Mouse (Mus musculus) urinary bladder, adult 2 months (tissue): ENCODE results near the gene Spata2l. TPM values are rescaled to one million over a fixed set of nuclear protein-coding genes. Genes with fewer than 3 reads are reported as not detected.
"Not testable (repeated sequence)": the region's sequence is repeated elsewhere in the genome, so short reads cannot be mapped to it uniquely, and the experiment has no call there.

Source experiments
- DNase-seq: peaks from one replicate; pipeline ENCODE4 v3.0.0; 2022; ENCODE audit warnings: low spot score
- polyA plus RNA-seq: library from polyadenylated mRNA; depleted of rRNA; stranded (reverse); fragments of >200 nt; gene quantifications from 2 replicates; pipeline ENCODE4 v1.2.3, GENCODE M21; 2012; rRNA removed

Gene Spata2l
- polyA plus RNA-seq, 1 experiment = 4.3 TPM

DNA sequence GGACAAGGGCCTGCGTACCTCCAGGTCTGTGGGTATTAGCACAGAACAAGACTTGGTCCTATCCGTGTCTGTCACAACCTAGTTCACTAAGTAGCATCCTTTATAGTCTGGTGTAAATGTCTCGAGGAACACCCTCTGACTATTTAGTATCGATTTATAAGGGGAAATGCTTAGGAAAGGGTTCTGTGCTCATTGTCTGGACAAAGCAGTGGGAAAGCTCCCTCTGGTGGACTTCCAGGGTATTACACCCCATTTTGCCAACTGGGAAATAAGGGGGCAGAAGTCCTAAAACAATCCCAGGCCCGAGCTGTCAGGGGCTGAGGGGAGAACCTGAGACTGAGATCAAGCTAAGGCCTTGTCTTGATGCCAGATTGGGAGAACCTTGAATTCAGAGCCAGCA, 33.7 kb downstream of the Spata2l start:
- no peak for DNase-seq

DNA sequence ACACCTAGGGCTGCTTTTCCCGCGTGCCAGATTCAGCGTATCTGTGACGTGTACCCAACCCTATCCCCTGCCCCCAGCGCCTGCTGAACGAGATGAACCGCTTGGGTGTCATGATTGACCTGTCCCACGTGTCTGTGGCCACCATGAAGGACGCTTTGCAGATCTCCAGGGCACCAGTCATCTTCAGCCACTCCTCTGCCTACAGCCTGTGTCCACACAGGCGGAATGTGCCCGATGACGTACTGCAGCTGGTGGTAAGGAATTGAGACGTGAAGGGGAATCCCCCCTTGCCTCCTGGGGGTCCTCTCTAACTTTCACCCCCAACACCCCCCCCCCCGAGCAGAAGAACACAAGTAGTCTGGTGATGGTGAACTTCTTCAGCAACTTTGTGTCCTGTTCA, 36.2 kb downstream of the Spata2l start:
- no peak for DNase-seq

DNA sequence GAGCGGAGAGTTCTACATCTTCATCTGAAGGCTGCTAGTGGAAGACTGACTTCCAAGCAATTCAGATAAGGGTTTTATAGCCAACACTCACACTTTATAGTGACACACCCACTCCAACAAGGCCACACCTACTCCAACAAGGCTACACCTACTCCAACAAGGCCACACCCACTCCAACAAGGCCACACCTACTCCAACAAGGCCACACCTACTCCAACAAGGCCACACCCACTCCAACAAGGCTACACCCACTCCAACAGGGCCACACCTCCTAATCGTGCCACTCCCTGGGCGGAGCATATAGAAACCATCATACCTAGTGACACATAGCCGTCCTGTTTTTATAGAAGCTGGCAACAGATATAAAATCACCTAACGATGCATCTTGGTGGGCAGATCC, 39.0 kb downstream of the Spata2l start:
- DNase-seq = not testable (repeated sequence)

DNA sequence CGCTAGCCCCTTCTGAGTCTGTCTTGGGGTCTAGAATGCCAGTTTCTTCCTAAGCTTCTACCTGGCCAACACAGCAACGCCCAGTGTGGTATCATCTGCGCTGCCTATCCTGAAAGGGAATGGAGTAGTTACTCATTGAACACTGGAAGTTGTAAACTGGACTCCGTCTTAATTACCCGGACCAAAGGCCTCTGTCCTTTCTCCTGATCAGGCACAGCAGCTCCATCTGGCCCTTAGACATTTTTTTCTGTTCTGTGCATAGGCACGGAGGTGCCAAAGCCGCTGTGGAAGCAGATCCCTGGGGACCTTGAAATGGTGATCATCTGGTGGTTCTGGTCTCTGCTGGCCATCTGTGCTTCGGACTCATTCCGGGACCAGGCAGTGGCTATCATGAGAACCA, 42.3 kb downstream of the Spata2l start:
- DNase-seq = no peak

DNA sequence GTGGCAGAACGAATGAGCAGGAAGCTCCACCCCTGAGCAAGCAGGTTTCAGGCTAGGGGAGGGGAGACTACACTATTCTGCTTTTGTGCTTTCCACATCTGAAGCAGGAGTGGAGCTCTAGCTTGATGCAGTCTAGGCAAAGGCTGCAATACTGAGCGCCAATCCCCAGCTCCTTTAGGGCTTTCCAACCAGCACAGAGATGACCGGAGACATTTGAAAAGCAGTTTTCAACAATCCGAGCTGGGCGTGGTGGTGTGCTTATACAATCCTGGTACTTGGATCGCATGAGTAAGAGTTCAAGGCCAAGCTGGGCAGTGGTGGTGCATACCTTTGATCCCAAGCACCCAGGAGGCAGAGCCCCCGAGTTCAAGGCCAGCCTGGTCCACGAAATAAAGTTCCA, 44.1 kb downstream of the Spata2l start:
- DNase-seq = no peak

DNA sequence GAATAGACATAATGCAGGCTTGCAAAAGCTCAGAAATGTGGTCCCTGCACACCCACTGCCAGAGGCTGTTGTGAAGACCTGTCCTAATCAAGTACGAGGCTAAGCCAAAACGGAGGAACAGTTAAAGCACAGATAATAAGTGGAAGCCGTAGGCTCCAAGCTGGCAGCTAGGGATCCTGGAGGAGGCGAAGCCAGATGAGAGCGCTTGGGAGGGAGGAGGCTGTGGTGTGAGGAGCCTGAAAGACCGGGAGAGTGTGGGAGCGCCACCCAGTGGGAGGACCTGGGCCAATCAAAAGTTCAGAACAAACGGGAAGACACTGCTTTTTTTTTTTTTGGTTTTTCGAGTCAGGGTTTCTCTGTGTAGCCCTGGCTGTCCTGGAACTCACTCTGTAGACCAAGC, 45.4 kb downstream of the Spata2l start:
- DNase-seq = no peak

DNA sequence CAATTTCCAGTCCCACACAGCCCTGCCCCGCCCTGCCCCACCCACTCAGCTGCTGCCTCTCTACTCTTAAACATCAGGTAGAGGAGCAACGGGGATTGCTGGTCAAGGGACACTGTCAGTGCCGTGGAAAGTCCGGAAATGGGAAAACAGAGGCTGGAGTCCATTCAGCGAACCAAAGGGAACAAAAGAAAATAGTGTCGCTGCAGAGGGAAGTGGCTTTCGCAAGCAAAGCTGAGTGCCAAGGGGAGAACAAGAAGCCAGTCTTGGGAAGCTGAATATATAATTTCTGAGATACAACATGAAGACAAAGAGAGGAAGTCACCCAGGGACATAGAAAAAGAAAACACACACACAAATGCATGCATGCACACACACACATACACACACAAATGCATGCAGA, 47.2 kb downstream of the Spata2l start:
- DNase-seq = no peak

DNA sequence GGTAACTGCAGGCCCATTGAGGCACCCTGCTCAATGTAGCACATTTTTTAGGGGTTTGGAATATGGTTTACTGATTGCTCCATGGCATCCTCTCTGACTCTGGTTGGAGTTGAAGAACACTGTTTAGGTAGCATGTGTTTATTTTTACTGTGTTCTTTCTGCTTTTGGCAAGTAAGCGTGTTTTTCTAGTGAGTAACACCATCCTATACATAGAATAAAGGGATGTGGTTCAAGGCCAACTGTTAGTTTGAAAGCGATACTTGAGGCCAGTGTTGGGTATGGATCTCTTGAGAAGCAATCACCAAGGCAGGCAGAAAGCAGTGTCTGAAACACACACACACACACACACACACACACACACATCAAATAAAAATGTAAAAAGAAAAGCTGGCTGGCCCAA, 48.0 kb downstream of the Spata2l start:
- no peak for DNase-seq

DNA sequence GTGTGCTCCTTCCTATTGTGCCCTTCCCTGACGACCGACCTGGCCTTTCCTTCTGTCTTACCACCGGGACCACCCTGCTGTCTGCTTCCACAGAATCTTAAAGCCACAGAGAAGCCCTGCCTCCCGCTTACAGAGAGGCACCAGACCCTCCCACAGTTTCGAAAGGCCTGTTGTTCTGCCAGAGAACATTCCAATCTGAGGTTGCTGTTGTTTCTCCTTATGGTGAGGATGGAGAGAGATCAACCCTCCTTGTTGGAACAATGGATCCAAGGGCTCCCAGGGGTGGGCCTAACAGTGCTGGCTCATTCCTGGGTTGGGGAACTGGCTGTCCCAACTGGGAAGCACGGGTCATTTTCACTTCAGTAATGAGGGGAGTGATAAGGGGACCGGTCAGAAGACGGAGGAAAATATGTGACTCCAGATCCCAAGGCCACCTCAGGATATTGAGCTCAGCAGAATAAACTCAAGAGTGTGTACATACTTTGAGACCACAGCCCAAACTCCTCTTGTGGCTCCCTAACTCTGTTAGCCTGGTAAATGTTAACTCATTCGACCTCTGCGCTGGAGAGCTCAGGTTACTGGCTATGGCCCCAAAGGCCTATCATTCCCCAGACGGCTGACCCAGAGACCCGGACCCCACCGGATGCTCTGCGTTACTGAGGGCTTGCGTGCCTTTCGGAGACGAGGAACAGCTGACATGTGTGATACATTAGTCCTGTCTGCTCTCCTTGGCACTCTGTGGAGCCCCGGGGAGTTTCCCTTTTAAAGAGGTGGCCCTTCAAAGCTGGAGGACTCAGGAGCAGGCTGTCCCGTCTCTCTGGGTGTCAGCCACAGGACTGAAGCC, 50.2 kb downstream of the Spata2l start, which contains the start of gene Dpep1:
Gene Dpep1, plus strand, starts transcription at position 677 of the 844 bp plus-strand sequence.
- DNase-seq = no peak

DNA sequence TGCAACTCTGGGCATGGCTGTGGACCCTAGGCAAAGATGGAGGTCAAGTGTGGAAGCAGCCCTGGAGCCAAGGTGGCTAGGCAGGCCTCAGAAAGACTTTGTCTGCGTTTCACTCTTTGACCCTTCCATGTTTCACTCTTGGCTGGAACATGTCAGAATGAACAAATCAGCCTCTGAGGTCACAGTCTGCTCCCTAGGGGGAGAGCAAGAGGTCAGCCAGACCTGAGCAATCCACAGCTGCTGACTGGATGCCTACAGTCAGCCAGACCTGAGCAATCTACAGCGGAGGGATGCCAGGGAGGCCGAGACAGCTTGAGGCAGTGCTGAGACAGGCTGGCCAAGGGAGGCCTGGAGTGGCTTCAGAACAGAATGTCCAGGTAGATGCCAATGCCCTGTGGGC, 54.6 kb downstream of the Spata2l start:
- DNase-seq = no peak

Other genes starting within 250 kb of the Spata2l start
- 37.9 and 57.1 TPM in 2 replicates for gene Ankrd11, start 194.0 kb downstream of the Spata2l start, polyA plus RNA-seq
- 56.0 and 63.5 TPM in 2 replicates for gene Spg7, start 173.3 kb downstream of the Spata2l start, polyA plus RNA-seq
- gene Rpl13, start 133.9 kb downstream of the Spata2l start, polyA plus RNA-seq = 2,261 and 2,538 TPM in 2 replicates
- 4.7 and 4.9 TPM in 2 replicates for gene Cpne7, start 118.9 kb downstream of the Spata2l start, polyA plus RNA-seq
- gene Sult5a1, start 77.9 kb downstream of the Spata2l start, polyA plus RNA-seq = 8.9 and 10.6 TPM in 2 replicates
- 56.5 and 73.2 TPM in 2 replicates for gene Dpep1, start 50.0 kb downstream of the Spata2l start, polyA plus RNA-seq
- 109 and 119 TPM in 2 replicates for gene Chmp1a, start 23.5 kb downstream of the Spata2l start, polyA plus RNA-seq
- gene Spata33, start 23.4 kb downstream of the Spata2l start, polyA plus RNA-seq = 2.8 and 4.2 TPM in 2 replicates
- gene Cdk10, start 11.4 kb downstream of the Spata2l start, polyA plus RNA-seq = 70.3 and 77.0 TPM in 2 replicates
- 20.6 and 21.3 TPM in 2 replicates for gene Zfp276, start 18.0 kb upstream of the Spata2l start, polyA plus RNA-seq
- gene Vps9d1, start 18.1 kb upstream of the Spata2l start, polyA plus RNA-seq = 30.2 and 36.2 TPM in 2 replicates
- gene Fanca, start 82.3 kb upstream of the Spata2l start, polyA plus RNA-seq = 8.9 and 15.8 TPM in 2 replicates
- gene Spire2, start 96.5 kb upstream of the Spata2l start, polyA plus RNA-seq = 4.8 and 5.3 TPM in 2 replicates
- 193 TPM in 2 replicates for gene Tcf25, start 137.5 kb upstream of the Spata2l start, polyA plus RNA-seq
- gene Mc1r, start 170.9 kb upstream of the Spata2l start, polyA plus RNA-seq = not detected in 2 replicates
- gene Tubb3, start 175.2 kb upstream of the Spata2l start, polyA plus RNA-seq = 3.6 and 3.7 TPM in 2 replicates
- gene Def8, start 187.3 kb upstream of the Spata2l start, polyA plus RNA-seq = 28.7 and 32.1 TPM in 2 replicates
- gene Afg3l1, start 241.7 kb upstream of the Spata2l start, polyA plus RNA-seq = 22.3 and 23.5 TPM in 2 replicates